Mouse (Mus musculus): ENCODE data around the gene Cd28. TPM values are rescaled to one million over a fixed set of nuclear protein-coding genes. Genes with fewer than 3 reads are reported as not detected.

The Cd28 gene
- polyA plus RNA-seq, 1 experiment = not detected

DNA sequence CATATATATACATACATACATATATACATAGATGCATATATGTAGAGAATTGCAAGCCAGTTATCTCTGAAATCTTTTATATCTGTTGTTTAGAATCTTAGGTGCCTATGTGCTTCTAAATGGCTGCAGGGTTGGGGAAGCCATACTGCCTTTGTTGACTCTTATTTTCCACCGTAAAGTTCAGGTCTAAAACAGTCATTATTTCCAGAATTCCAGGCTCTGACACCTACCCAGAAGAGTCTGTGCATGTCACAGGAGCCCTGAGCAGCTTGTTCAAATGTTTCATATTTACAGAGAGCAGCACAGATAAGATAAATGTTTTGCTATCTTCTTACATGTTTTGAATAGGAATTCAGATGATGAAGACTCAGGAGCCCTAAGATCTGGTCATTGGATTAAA lies 36.4 kb downstream of the Cd28 start:
- TF ChIP-seq POLR2A (IDR thresholded peaks at IDR 0.05; ENCODE audit: insufficient read depth, low read length) (no peak), EP300 (IDR thresholded peaks at IDR 0.05; ENCODE audit: insufficient read depth, low read depth, low read length) (no peak), CTCF (IDR thresholded peaks at IDR 0.05; ENCODE audit: low read depth, low read length) (no peak)
- no peak overlapping the region for H3K9ac ChIP-seq (ENCODE audit: low read depth, poor library complexity, severe bottlenecking)
- H3K4me1 ChIP-seq (ENCODE audit: control insufficient read depth, insufficient read depth, low read length) = no peaks in the 10 kb centered on the region
- no peaks in the 10 kb centered on the region for H3K9me3 ChIP-seq (replicated peaks; ENCODE audit: control insufficient read depth, insufficient read depth, low read length, poor library complexity, severe bottlenecking)
- no peaks in the 10 kb centered on the region for H3K36me3 ChIP-seq (ENCODE audit: control insufficient read depth, insufficient read depth, low read length, poor library complexity, severe bottlenecking)
- no peak overlapping the region for H3K4me3 ChIP-seq (ENCODE audit: low read depth, low read length)
- no peaks in the 10 kb centered on the region; the same call in 1 of the 2 replicates for H3K27me3 ChIP-seq (ENCODE audit: control insufficient read depth, insufficient read depth, low read length, poor library complexity, severe bottlenecking)
- H3K27ac ChIP-seq (ENCODE audit: insufficient read depth, low read length) = no peak overlapping the region

DNA sequence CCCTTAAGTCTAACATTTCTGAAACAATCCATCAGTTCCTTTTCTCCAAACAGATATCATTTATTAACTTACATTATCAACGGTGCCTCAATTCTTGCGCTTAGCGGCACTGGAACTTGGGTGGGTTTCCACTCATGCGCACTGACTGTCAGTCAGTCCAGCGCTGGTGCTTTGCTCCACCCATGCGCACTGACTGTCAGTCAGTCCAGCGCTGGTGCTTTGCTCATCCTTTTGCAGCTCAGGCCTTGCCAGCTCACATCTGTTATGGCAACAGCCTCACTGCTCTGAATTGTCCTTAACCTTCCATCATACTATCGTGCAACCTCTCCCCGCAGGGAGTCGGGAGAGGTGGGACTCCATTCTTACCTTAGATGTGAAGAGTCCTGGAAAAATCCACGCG lies 37.4 kb downstream of the Cd28 start:
- H3K4me3 ChIP-seq (ENCODE audit: low read depth, low read length) = no peak overlapping the region
- no peaks in the 10 kb centered on the region for H3K36me3 ChIP-seq (ENCODE audit: control insufficient read depth, insufficient read depth, low read length, poor library complexity, severe bottlenecking)
- H3K27ac ChIP-seq (ENCODE audit: insufficient read depth, low read length) = no peak overlapping the region
- no peaks in the 10 kb centered on the region; the same call in 1 of the 2 replicates for H3K27me3 ChIP-seq (ENCODE audit: control insufficient read depth, insufficient read depth, low read length, poor library complexity, severe bottlenecking)
- TF ChIP-seq POLR2A (IDR thresholded peaks at IDR 0.05; ENCODE audit: insufficient read depth, low read length) (no peak), CTCF (IDR thresholded peaks at IDR 0.05; ENCODE audit: low read depth, low read length) (no peak), EP300 (IDR thresholded peaks at IDR 0.05; ENCODE audit: insufficient read depth, low read depth, low read length) (no peak)
- H3K9me3 ChIP-seq (replicated peaks; ENCODE audit: control insufficient read depth, insufficient read depth, low read length, poor library complexity, severe bottlenecking) = no peaks in the 10 kb centered on the region
- H3K4me1 ChIP-seq (ENCODE audit: control insufficient read depth, insufficient read depth, low read length) = no peaks in the 10 kb centered on the region
- H3K9ac ChIP-seq (ENCODE audit: low read depth, poor library complexity, severe bottlenecking) = no peak overlapping the region

DNA sequence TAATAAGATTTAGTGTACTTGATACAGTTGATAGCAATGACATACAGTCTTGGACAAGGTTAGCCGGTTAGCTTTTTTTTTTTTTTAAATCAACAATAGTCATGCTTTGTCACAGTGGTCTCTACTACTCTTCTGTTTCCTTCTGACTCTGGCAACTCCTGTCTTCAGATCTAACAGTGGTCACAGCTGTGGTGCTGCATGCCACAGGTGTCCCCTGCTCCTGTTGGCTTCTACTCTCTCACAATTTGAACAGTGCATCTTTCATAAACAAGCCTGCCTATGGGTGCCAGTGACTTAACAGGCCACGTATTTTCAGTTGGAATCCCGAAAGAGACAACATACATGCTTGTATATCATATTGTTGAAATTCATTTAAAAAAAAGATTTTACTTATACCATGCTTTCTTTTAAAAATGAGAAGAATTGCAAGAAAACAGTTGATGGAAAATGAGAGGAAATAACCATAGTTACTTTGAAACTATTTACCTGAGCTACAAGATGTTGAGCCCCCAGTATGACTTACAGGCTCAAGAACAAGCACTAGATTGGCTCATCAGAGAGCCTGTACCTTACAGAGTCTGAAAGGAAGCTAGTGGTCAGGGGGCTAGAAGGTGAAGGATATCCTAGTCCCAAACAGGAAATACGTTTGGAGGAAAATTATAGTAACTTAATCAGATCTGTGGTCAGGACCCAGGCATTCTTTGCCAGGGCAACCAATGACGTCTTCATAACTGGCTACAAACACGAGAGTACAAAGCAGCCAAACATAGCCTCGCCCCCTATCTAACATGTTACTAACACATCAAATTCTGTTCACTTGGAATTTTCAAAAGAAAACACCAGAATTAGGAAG lies 39.0 kb downstream of the Cd28 start:
- H3K4me1 ChIP-seq (ENCODE audit: control insufficient read depth, insufficient read depth, low read length) = no peaks in the 10 kb centered on the region
- H3K4me3 ChIP-seq (ENCODE audit: low read depth, low read length) = no peak overlapping the region
- H3K36me3 ChIP-seq (ENCODE audit: control insufficient read depth, insufficient read depth, low read length, poor library complexity, severe bottlenecking) = no peaks in the 10 kb centered on the region
- H3K27me3 ChIP-seq (ENCODE audit: control insufficient read depth, insufficient read depth, low read length, poor library complexity, severe bottlenecking) = no peaks in the 10 kb centered on the region
- no peak overlapping the region for H3K9ac ChIP-seq (ENCODE audit: low read depth, poor library complexity, severe bottlenecking)
- H3K27ac ChIP-seq (ENCODE audit: insufficient read depth, low read length) = no peak overlapping the region
- no peak for TF ChIP-seq CTCF (IDR thresholded peaks at IDR 0.05; ENCODE audit: low read depth, low read length)
- TF ChIP-seq EP300 (IDR thresholded peaks at IDR 0.05; ENCODE audit: insufficient read depth, low read depth, low read length) = no peak
- no peak for TF ChIP-seq POLR2A (IDR thresholded peaks at IDR 0.05; ENCODE audit: insufficient read depth, low read length)
- no peaks in the 10 kb centered on the region for H3K9me3 ChIP-seq (replicated peaks; ENCODE audit: control insufficient read depth, insufficient read depth, low read length, poor library complexity, severe bottlenecking)

DNA sequence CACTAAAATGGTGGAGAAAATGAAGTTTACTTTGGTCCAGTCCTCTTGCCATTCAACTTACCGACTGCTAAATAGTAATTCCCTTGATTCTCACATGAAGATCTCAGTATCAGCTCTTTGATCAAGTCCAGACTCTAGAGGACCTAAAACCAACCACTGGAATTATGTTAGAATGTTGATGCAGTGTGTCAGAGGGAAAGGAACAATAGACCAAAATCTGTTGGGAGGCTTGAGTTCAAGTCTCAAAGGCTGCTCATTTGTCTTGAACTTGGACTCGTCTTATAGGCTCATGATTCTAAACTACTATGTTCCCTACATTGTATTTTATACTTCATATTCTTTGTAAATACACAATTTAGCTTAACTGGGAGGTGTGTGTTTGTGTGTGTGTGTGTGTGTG lies 41.0 kb downstream of the Cd28 start:
- no peaks in the 10 kb centered on the region for H3K4me1 ChIP-seq (ENCODE audit: control insufficient read depth, insufficient read depth, low read length)
- H3K9me3 ChIP-seq (replicated peaks; ENCODE audit: control insufficient read depth, insufficient read depth, low read length, poor library complexity, severe bottlenecking) = no peaks in the 10 kb centered on the region
- H3K9ac ChIP-seq (ENCODE audit: low read depth, poor library complexity, severe bottlenecking) = no peak overlapping the region
- no peaks in the 10 kb centered on the region for H3K36me3 ChIP-seq (ENCODE audit: control insufficient read depth, insufficient read depth, low read length, poor library complexity, severe bottlenecking)
- no peaks in the 10 kb centered on the region for H3K27me3 ChIP-seq (ENCODE audit: control insufficient read depth, insufficient read depth, low read length, poor library complexity, severe bottlenecking)
- TF ChIP-seq CTCF (IDR thresholded peaks at IDR 0.05; ENCODE audit: low read depth, low read length) = no peak
- no peak for TF ChIP-seq POLR2A (IDR thresholded peaks at IDR 0.05; ENCODE audit: insufficient read depth, low read length)
- TF ChIP-seq EP300 (IDR thresholded peaks at IDR 0.05; ENCODE audit: insufficient read depth, low read depth, low read length) = no peak
- H3K27ac ChIP-seq (ENCODE audit: insufficient read depth, low read length) = no peak overlapping the region
- no peak overlapping the region for H3K4me3 ChIP-seq (ENCODE audit: low read depth, low read length)

DNA sequence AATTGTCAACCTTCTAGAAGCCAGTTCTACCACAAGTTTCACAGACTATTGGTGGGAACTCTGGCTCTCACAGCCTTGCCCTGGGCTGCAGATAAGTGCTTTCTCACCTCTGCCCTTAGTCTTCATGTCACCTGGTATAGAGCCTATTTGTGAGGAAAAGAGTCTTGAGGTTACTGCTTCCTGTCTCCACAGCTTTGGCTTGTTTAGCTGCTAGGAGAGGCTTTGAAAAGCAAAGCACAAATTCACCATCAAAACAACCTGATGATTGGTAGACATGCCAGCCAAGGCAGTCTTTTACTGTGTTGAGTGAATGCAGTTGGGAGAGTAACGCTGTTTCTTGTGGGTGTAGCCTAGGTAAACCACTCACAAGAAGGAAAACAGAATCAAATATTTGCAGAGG lies 41.6 kb downstream of the Cd28 start:
- Histone ChIP-seq H3K36me3 (ENCODE audit: control insufficient read depth, insufficient read depth, low read length, poor library complexity, severe bottlenecking) (no peaks in the 10 kb centered on the region), H3K27me3 (ENCODE audit: control insufficient read depth, insufficient read depth, low read length, poor library complexity, severe bottlenecking) (no peaks in the 10 kb centered on the region), H3K9me3 (replicated peaks; ENCODE audit: control insufficient read depth, insufficient read depth, low read length, poor library complexity, severe bottlenecking) (no peaks in the 10 kb centered on the region), H3K4me1 (ENCODE audit: control insufficient read depth, insufficient read depth, low read length) (no peaks in the 10 kb centered on the region), H3K4me3 (ENCODE audit: low read depth, low read length) (no peak overlapping the region), H3K27ac (ENCODE audit: insufficient read depth, low read length) (no peak overlapping the region), H3K9ac (ENCODE audit: low read depth, poor library complexity, severe bottlenecking) (no peak overlapping the region)
- no peak for TF ChIP-seq EP300 (IDR thresholded peaks at IDR 0.05; ENCODE audit: insufficient read depth, low read depth, low read length)
- TF ChIP-seq CTCF (IDR thresholded peaks at IDR 0.05; ENCODE audit: low read depth, low read length) = no peak
- TF ChIP-seq POLR2A (IDR thresholded peaks at IDR 0.05; ENCODE audit: insufficient read depth, low read length) = no peak

DNA sequence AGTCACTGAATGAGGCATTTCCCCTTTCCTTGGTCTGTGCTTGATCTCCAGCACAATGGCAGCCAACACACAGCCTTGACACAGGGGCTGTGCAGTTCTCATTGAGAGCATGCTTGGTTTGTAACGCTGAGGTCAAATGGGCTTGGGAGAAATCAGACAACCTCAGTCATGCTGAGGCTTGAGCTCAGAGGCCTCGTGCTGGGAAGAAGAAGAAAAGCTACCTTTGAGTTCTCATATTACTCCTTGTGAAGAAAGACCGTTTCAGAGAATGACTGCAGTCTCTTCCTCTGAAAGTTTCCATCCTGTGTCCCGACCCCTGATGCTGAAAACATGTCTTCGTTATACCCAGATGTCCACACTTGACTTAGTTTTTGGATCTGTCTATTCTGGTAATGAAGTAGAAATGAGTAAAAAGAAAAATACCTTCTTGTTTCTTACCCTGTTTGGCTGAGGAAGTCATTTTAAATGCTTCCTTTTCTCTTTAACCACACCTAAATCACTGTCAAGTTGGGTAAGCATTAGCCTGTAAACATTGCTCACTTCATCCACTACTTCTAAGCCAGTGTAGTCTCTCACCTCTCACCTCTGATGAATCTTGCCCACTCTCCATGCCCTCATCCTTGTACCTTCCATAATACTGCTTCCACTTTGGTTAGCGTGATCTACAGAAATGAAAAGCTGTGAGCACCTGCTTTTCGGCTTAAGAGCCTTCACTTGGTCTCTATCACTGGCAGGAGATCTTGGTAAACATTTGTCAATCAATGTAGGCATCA lies 43.1 kb downstream of the Cd28 start:
- Histone ChIP-seq H3K9me3 (replicated peaks; ENCODE audit: control insufficient read depth, insufficient read depth, low read length, poor library complexity, severe bottlenecking) (no peaks in the 10 kb centered on the region), H3K9ac (ENCODE audit: low read depth, poor library complexity, severe bottlenecking) (no peak overlapping the region), H3K36me3 (ENCODE audit: control insufficient read depth, insufficient read depth, low read length, poor library complexity, severe bottlenecking) (no peaks in the 10 kb centered on the region), H3K27me3 (ENCODE audit: control insufficient read depth, insufficient read depth, low read length, poor library complexity, severe bottlenecking) (no peaks in the 10 kb centered on the region), H3K27ac (ENCODE audit: insufficient read depth, low read length) (no peak overlapping the region), H3K4me1 (ENCODE audit: control insufficient read depth, insufficient read depth, low read length) (no peaks in the 10 kb centered on the region), H3K4me3 (ENCODE audit: low read depth, low read length) (no peak overlapping the region)
- no peak for TF ChIP-seq POLR2A (IDR thresholded peaks at IDR 0.05; ENCODE audit: insufficient read depth, low read length)
- TF ChIP-seq EP300 (IDR thresholded peaks at IDR 0.05; ENCODE audit: insufficient read depth, low read depth, low read length) = no peak
- TF ChIP-seq CTCF (IDR thresholded peaks at IDR 0.05; ENCODE audit: low read depth, low read length) = no peak

All from ES-Bruce4 (cell line).